Mouse (Mus musculus): ENCODE data around the gene Car4. TPM values are rescaled to one million over a fixed set of nuclear protein-coding genes. Genes with fewer than 3 reads are reported as not detected.

Gene Car4
- polyA plus RNA-seq, 1 experiment from 2014 or later, result 5.5 TPM

- no peak overlapping the region for H3K9ac ChIP-seq (replicated peaks)
- no peak overlapping the region for H3K4me2 ChIP-seq
- no peaks in the 10 kb centered on the region for H3K36me3 ChIP-seq
- peaks cover 12% of the 10 kb centered on the region for H3K4me1 ChIP-seq
- H3K9me3 ChIP-seq (replicated peaks), result no peaks in the 10 kb centered on the region
- no peak for ATAC-seq (ENCODE audit: low FRiP score)
- no peak overlapping the region for H3K27ac ChIP-seq (replicated peaks)
- no peak overlapping the region for H3K4me3 ChIP-seq (replicated peaks)
- WGBS, result 49% methylated on average over 5 of the region's 5 CpGs
- peaks cover 46% of the 10 kb centered on the region for H3K27me3 ChIP-seq (replicated peaks)
These were observed 1.6 kb downstream of the Car4 start for GRCm38 (mm10) chr11:84959181-84959580.

- H3K9me3 ChIP-seq (replicated peaks), result no peaks in the 10 kb centered on the region
- no peak overlapping the region for H3K27ac ChIP-seq (replicated peaks)
- peaks cover 46% of the 10 kb centered on the region for H3K27me3 ChIP-seq (replicated peaks)
- H3K4me2 ChIP-seq, result no peak overlapping the region
- H3K4me3 ChIP-seq (replicated peaks), result no peak overlapping the region
- H3K9ac ChIP-seq (replicated peaks), result no peak overlapping the region
- 4% methylated on average over 9 of the region's 9 CpGs for WGBS
- H3K4me1 ChIP-seq, result peaks cover 12% of the 10 kb centered on the region
- ATAC-seq (ENCODE audit: low FRiP score), result no peak
- no peaks in the 10 kb centered on the region for H3K36me3 ChIP-seq
These were observed 2.2 kb downstream of the Car4 start for GRCm38 (mm10) chr11:84959701-84960181.

- 37% methylated on average over 3 of the region's 3 CpGs for WGBS
- Histone ChIP-seq H3K4me1 (peaks cover 12% of the 10 kb centered on the region), H3K9ac (replicated peaks) (no peak overlapping the region), H3K27ac (replicated peaks) (no peak overlapping the region), H3K9me3 (replicated peaks) (no peaks in the 10 kb centered on the region), H3K4me2 (no peak overlapping the region), H3K36me3 (no peaks in the 10 kb centered on the region), H3K27me3 (replicated peaks) (peaks cover 43% of the 10 kb centered on the region), H3K4me3 (replicated peaks) (no peak overlapping the region)
- no peak for ATAC-seq (ENCODE audit: low FRiP score)
These were observed 2.7 kb downstream of the Car4 start for GRCm38 (mm10) chr11:84960291-84960690.

GRCm38 (mm10) chr11:84960780-84961179 is 3.2 kb downstream of the Car4 start:
- no peak for ATAC-seq (ENCODE audit: low FRiP score)
- Histone ChIP-seq H3K36me3 (no peaks in the 10 kb centered on the region), H3K4me2 (no peak overlapping the region), H3K4me3 (replicated peaks) (no peak overlapping the region), H3K9ac (replicated peaks) (no peak overlapping the region), H3K27ac (replicated peaks) (no peak overlapping the region), H3K27me3 (replicated peaks) (peaks cover 42% of the 10 kb centered on the region), H3K4me1 (peaks cover 12% of the 10 kb centered on the region), H3K9me3 (replicated peaks) (no peaks in the 10 kb centered on the region)
- 81% methylated on average over 6 of the region's 6 CpGs for WGBS

- H3K9me3 ChIP-seq (replicated peaks), result no peaks in the 10 kb centered on the region
- H3K9ac ChIP-seq (replicated peaks), result no peak overlapping the region
- H3K27me3 ChIP-seq (replicated peaks), result peaks cover 34% of the 10 kb centered on the region
- no peak overlapping the region for H3K4me3 ChIP-seq (replicated peaks)
- WGBS, result 94% methylated on average over 4 of the region's 4 CpGs
- ATAC-seq (ENCODE audit: low FRiP score), result no peak
- H3K4me2 ChIP-seq, result no peak overlapping the region
- no peak overlapping the region for H3K27ac ChIP-seq (replicated peaks)
- peaks cover 12% of the 10 kb centered on the region for H3K4me1 ChIP-seq
- no peaks in the 10 kb centered on the region for H3K36me3 ChIP-seq
These were observed 4.0 kb downstream of the Car4 start for GRCm38 (mm10) chr11:84961571-84961970.

GRCm38 (mm10) chr11:84962536-84962935 is 5.0 kb downstream of the Car4 start:
- Histone ChIP-seq H3K4me3 (replicated peaks) (no peak overlapping the region), H3K4me1 (peaks cover 15% of the 10 kb centered on the region), H3K4me2 (no peak overlapping the region), H3K9ac (replicated peaks) (no peak overlapping the region), H3K27me3 (replicated peaks) (peaks cover 24% of the 10 kb centered on the region), H3K9me3 (replicated peaks) (no peaks in the 10 kb centered on the region), H3K36me3 (no peaks in the 10 kb centered on the region), H3K27ac (replicated peaks) (no peak overlapping the region)
- ATAC-seq (ENCODE audit: low FRiP score), result no peak
- 91% methylated on average over 4 of the region's 4 CpGs for WGBS

GRCm38 (mm10) chr11:84963556-84963955 is 6.0 kb downstream of the Car4 start:
- ATAC-seq (ENCODE audit: low FRiP score), result no peak
- Histone ChIP-seq H3K9ac (replicated peaks) (no peak overlapping the region), H3K4me1 (peaks cover 8% of the 10 kb centered on the region; the same call in 1 of the 2 replicates), H3K4me2 (no peak overlapping the region), H3K9me3 (replicated peaks) (no peaks in the 10 kb centered on the region), H3K4me3 (replicated peaks) (no peak overlapping the region), H3K27me3 (replicated peaks) (peaks cover 14% of the 10 kb centered on the region), H3K36me3 (no peaks in the 10 kb centered on the region), H3K27ac (replicated peaks) (no peak overlapping the region)
- 81% methylated on average over 3 of the region's 3 CpGs for WGBS

- no peak for ATAC-seq (ENCODE audit: low FRiP score)
- H3K9ac ChIP-seq (replicated peaks), result no peak overlapping the region
- H3K27me3 ChIP-seq (replicated peaks), result no peaks in the 10 kb centered on the region
- H3K4me1 ChIP-seq, result peaks cover 8% of the 10 kb centered on the region; the same call in 1 of the 2 replicates
- no peak overlapping the region for H3K4me2 ChIP-seq
- no peaks in the 10 kb centered on the region for H3K9me3 ChIP-seq (replicated peaks)
- 72% methylated on average over 4 of the region's 4 CpGs for WGBS
- no peak overlapping the region for H3K4me3 ChIP-seq (replicated peaks)
- no peaks in the 10 kb centered on the region for H3K36me3 ChIP-seq
- H3K27ac ChIP-seq (replicated peaks), result no peak overlapping the region
These were observed 9.1 kb downstream of the Car4 start for GRCm38 (mm10) chr11:84966696-84967095.

GRCm38 (mm10) chr11:84967113-84967512 is 9.5 kb downstream of the Car4 start:
- WGBS, result 13% methylated on average over 5 of the region's 5 CpGs
- no peak for ATAC-seq (ENCODE audit: low FRiP score)

GRCm38 (mm10) chr11:84968309-84968708 is 10.7 kb downstream of the Car4 start:
- ATAC-seq (ENCODE audit: low FRiP score), result no peak
- H3K27ac ChIP-seq (replicated peaks), result no peak overlapping the region

More at GRCm38 (mm10) chr11:84967113-84967512, 9.5 kb downstream of the Car4 start:
- no peak overlapping the region for H3K9ac ChIP-seq (replicated peaks)
- H3K4me2 ChIP-seq, result no peak overlapping the region
- H3K4me1 ChIP-seq, result peaks cover 8% of the 10 kb centered on the region; the same call in 1 of the 2 replicates
- no peak overlapping the region for H3K27ac ChIP-seq (replicated peaks)
- no peaks in the 10 kb centered on the region for H3K36me3 ChIP-seq
- no peaks in the 10 kb centered on the region for H3K9me3 ChIP-seq (replicated peaks)
- no peak overlapping the region for H3K4me3 ChIP-seq (replicated peaks)
- H3K27me3 ChIP-seq (replicated peaks), result no peaks in the 10 kb centered on the region

GRCm38 (mm10) chr11:84968775-84969174 is 11.2 kb downstream of the Car4 start:
- 60% methylated on average over 6 of the region's 6 CpGs for WGBS
- H3K27ac ChIP-seq (replicated peaks), result no peak overlapping the region
- no peak overlapping the region for H3K4me3 ChIP-seq (replicated peaks)
- no peak for ATAC-seq (ENCODE audit: low FRiP score)
- H3K9ac ChIP-seq (replicated peaks), result no peak overlapping the region
- H3K4me2 ChIP-seq, result no peak overlapping the region
- H3K27me3 ChIP-seq (replicated peaks), result no peaks in the 10 kb centered on the region
- H3K4me1 ChIP-seq, result peaks cover 8% of the 10 kb centered on the region; the same call in 1 of the 2 replicates
- H3K9me3 ChIP-seq (replicated peaks), result no peaks in the 10 kb centered on the region
- no peaks in the 10 kb centered on the region for H3K36me3 ChIP-seq

More at GRCm38 (mm10) chr11:84968309-84968708, 10.7 kb downstream of the Car4 start:
- Histone ChIP-seq H3K36me3 (no peaks in the 10 kb centered on the region), H3K9me3 (replicated peaks) (no peaks in the 10 kb centered on the region), H3K27me3 (replicated peaks) (no peaks in the 10 kb centered on the region), H3K9ac (replicated peaks) (no peak overlapping the region), H3K4me3 (replicated peaks) (no peak overlapping the region), H3K4me1 (peaks cover 8% of the 10 kb centered on the region; the same call in 1 of the 2 replicates), H3K4me2 (no peak overlapping the region)
- WGBS, result 83% methylated on average over 4 of the region's 4 CpGs

- Histone ChIP-seq H3K27me3 (replicated peaks) (no peaks in the 10 kb centered on the region), H3K27ac (replicated peaks) (no peak overlapping the region), H3K4me3 (replicated peaks) (no peak overlapping the region), H3K9me3 (replicated peaks) (no peaks in the 10 kb centered on the region), H3K9ac (replicated peaks) (no peak overlapping the region), H3K4me2 (no peak overlapping the region), H3K4me1 (peaks cover 3% of the 10 kb centered on the region; the same call in 1 of the 2 replicates), H3K36me3 (no peaks in the 10 kb centered on the region)
- no peak for ATAC-seq (ENCODE audit: low FRiP score)
- 56% methylated on average over 3 of the region's 3 CpGs for WGBS
These were observed 14.5 kb downstream of the Car4 start for GRCm38 (mm10) chr11:84972067-84972466.

Measured in neural tube, embryonic 15.5 days (tissue).